Mouse (Mus musculus): Measurements from ENCODE around the gene Snrpd2. TPM values are rescaled to one million over a fixed set of nuclear protein-coding genes. Genes with fewer than 3 reads are reported as not detected.

Snrpd2 gene
- 10 to 100 TPM; 72.4 to 84.8 TPM for total RNA-seq (2021)

- peak; percentile 92 to 96 for DNase-seq (ENCODE audit: extremely low spot score in 1 of 2, low spot score in 1 of 2)
Measured at GRCm38 (mm10) chr7:19149626-19150025, at the start of gene Snrpd2. Gene Snrpd2, plus strand, starts transcription at chr7:19149722.

- no peak for DNase-seq (ENCODE audit: extremely low spot score in 1 of 2, low spot score in 1 of 2)
Measured at GRCm38 (mm10) chr7:19100290-19100689, 49.2 kb upstream of the Snrpd2 start.

- no peak for DNase-seq (ENCODE audit: extremely low spot score in 1 of 2, low spot score in 1 of 2)
Measured at GRCm38 (mm10) chr7:19103741-19104140, 45.8 kb upstream of the Snrpd2 start.

GRCm38 (mm10) chr7:19104486-19104885 is 45.0 kb upstream of the Snrpd2 start:
- no peak for DNase-seq (ENCODE audit: extremely low spot score in 1 of 2, low spot score in 1 of 2)

- no peak for DNase-seq (ENCODE audit: extremely low spot score in 1 of 2, low spot score in 1 of 2)
Measured at GRCm38 (mm10) chr7:19107436-19107835, 42.1 kb upstream of the Snrpd2 start.

GRCm38 (mm10) chr7:19109565-19109964 is 40.0 kb upstream of the Snrpd2 start:
- no peak for DNase-seq (ENCODE audit: extremely low spot score in 1 of 2, low spot score in 1 of 2)

GRCm38 (mm10) chr7:19118028-19118771 is 31.3 kb upstream of the Snrpd2 start, which contains the start of gene Gm4969:
Gene Gm4969, minus strand, starts transcription at chr7:19118368.
- peak in 1 of 2 experiments; percentile 31 for DNase-seq (ENCODE audit: extremely low spot score in 1 of 2, low spot score in 1 of 2)

- no peak for DNase-seq (ENCODE audit: extremely low spot score in 1 of 2, low spot score in 1 of 2)
Measured at GRCm38 (mm10) chr7:19119083-19119482, 30.4 kb upstream of the Snrpd2 start.

GRCm38 (mm10) chr7:19119631-19120429 is 29.7 kb upstream of the Snrpd2 start, which contains the start of gene Fbxo46:
Gene Fbxo46, plus strand, starts transcription at chr7:19119859.
- DNase-seq (ENCODE audit: extremely low spot score in 1 of 2, low spot score in 1 of 2) = peak; percentile 79 to 82

GRCm38 (mm10) chr7:19121686-19122085 is 27.8 kb upstream of the Snrpd2 start:
- DNase-seq (ENCODE audit: extremely low spot score in 1 of 2, low spot score in 1 of 2) = no peak

GRCm38 (mm10) chr7:19124713-19125112 is 24.8 kb upstream of the Snrpd2 start:
- no peak for DNase-seq (ENCODE audit: extremely low spot score in 1 of 2, low spot score in 1 of 2)

- DNase-seq (ENCODE audit: extremely low spot score in 1 of 2, low spot score in 1 of 2) = no peak
Measured at GRCm38 (mm10) chr7:19127744-19128143, 21.8 kb upstream of the Snrpd2 start.

GRCm38 (mm10) chr7:19129396-19129795 is 20.1 kb upstream of the Snrpd2 start:
- DNase-seq (ENCODE audit: extremely low spot score in 1 of 2, low spot score in 1 of 2) = no peak

GRCm38 (mm10) chr7:19130657-19131056 is 18.9 kb upstream of the Snrpd2 start:
- no peak for DNase-seq (ENCODE audit: extremely low spot score in 1 of 2, low spot score in 1 of 2)

GRCm38 (mm10) chr7:19131324-19131848 is 18.1 kb upstream of the Snrpd2 start:
- peak; percentile 87 to 94 for DNase-seq (ENCODE audit: extremely low spot score in 1 of 2, low spot score in 1 of 2)

GRCm38 (mm10) chr7:19136168-19136567 is 13.4 kb upstream of the Snrpd2 start:
- no peak for DNase-seq (ENCODE audit: extremely low spot score in 1 of 2, low spot score in 1 of 2)

GRCm38 (mm10) chr7:19136673-19137334 is 12.7 kb upstream of the Snrpd2 start:
- DNase-seq (ENCODE audit: extremely low spot score in 1 of 2, low spot score in 1 of 2) = no peak

GRCm38 (mm10) chr7:19137380-19137779 is 12.1 kb upstream of the Snrpd2 start:
- DNase-seq (ENCODE audit: extremely low spot score in 1 of 2, low spot score in 1 of 2) = peak; percentile 52 to 79

- DNase-seq (ENCODE audit: extremely low spot score in 1 of 2, low spot score in 1 of 2) = no peak
Measured at GRCm38 (mm10) chr7:19146793-19147192, 2.7 kb upstream of the Snrpd2 start.

GRCm38 (mm10) chr7:19147497-19148045 is 2.0 kb upstream of the Snrpd2 start:
- no peak for DNase-seq (ENCODE audit: extremely low spot score in 1 of 2, low spot score in 1 of 2)
